Comparison of ENCODE assay signal across 7 mouse cellular contexts in genomic region chr11:97575638-97576037, GRCm38 (mm10). TPM values are rescaled to one million over a fixed set of nuclear protein-coding genes. Genes with fewer than 3 reads are reported as not detected.
DNase-seq lines count a peak whose midpoint lies in the region; ATAC-seq lines count a peak whose summit lies in the region.

No protein-coding gene starts in this region.

- peak; percentile 71 for ATAC-seq in intestine, embryonic 16.5 days
- ATAC-seq in limb, embryonic 11.5 days (ENCODE audit: insufficient number of reproducible peaks, low FRiP score, low TSS enrichment, low read depth), result 0 out of 2 replicates have a peak, but pooled peaks have one; percentile 48
- peak; percentile 57 for ATAC-seq in midbrain, embryonic 13.5 days

- H3K27me3 ChIP-seq in intestine, embryonic 16.5 days (replicated peaks; ENCODE audit: control insufficient read depth, insufficient read depth, low read length), result peaks cover 47% of the 10 kb centered on the region
- peaks cover 51% of the 10 kb centered on the region for H3K27me3 ChIP-seq in limb, embryonic 11.5 days (ENCODE audit: control insufficient read depth, insufficient read depth, low read length)
- 0 out of 2 replicates have a peak, but pooled peaks cover 13% of the 10 kb centered on the region for H3K27me3 ChIP-seq in midbrain, embryonic 13.5 days

- no peak overlapping the region for H3K27ac ChIP-seq in intestine, embryonic 16.5 days (ENCODE audit: low read length)
- no peak overlapping the region for H3K27ac ChIP-seq in limb, embryonic 11.5 days (replicated peaks; ENCODE audit: low read depth, low read length)
- peak overlapping the region; percentile 99 for H3K27ac ChIP-seq in midbrain, embryonic 13.5 days

- H3K9ac ChIP-seq in intestine, embryonic 16.5 days (ENCODE audit: low read depth, low read length), result peak overlapping the region; percentile 67
- H3K9ac ChIP-seq in limb, embryonic 11.5 days (ENCODE audit: low read length), result peak overlapping the region; percentile 71; the same call in 1 of the 2 replicates
- H3K9ac ChIP-seq in midbrain, embryonic 13.5 days (replicated peaks), result peak overlapping the region; percentile 97

- 1% methylated on average over 18 of the region's 18 CpGs for WGBS in intestine, embryonic 16.5 days
- 1% methylated on average over 16 of the region's 18 CpGs for WGBS in limb, embryonic 11.5 days
- WGBS in midbrain, embryonic 13.5 days, result 1% methylated on average over 18 of the region's 18 CpGs

- no peaks in the 10 kb centered on the region for H3K36me3 ChIP-seq in intestine, embryonic 16.5 days (ENCODE audit: control insufficient read depth, insufficient read depth, low read length)
- H3K36me3 ChIP-seq in limb, embryonic 11.5 days (ENCODE audit: control insufficient read depth, insufficient read depth, low read length), result no peaks in the 10 kb centered on the region
- no peaks in the 10 kb centered on the region for H3K36me3 ChIP-seq in midbrain, embryonic 13.5 days

- peaks cover 32% of the 10 kb centered on the region for H3K4me1 ChIP-seq in intestine, embryonic 16.5 days (ENCODE audit: control insufficient read depth, insufficient read depth, low read length)
- peaks cover 10% of the 10 kb centered on the region for H3K4me1 ChIP-seq in limb, embryonic 11.5 days (ENCODE audit: control insufficient read depth, insufficient read depth, low read length)
- H3K4me1 ChIP-seq in midbrain, embryonic 13.5 days (replicated peaks), result peaks cover 66% of the 10 kb centered on the region

- H3K4me3 ChIP-seq in intestine, embryonic 16.5 days (ENCODE audit: low read length), result peak overlapping the region; percentile 65
- peak overlapping the region; percentile 59 for H3K4me3 ChIP-seq in limb, embryonic 11.5 days (ENCODE audit: low read depth, low read length)
- peak overlapping the region; percentile 84 for H3K4me3 ChIP-seq in midbrain, embryonic 13.5 days (replicated peaks)

- DNase-seq in adrenal gland, adult 18-20 months (ENCODE audit: low spot score in 2 of 2), result peak; percentile 77 to 86
- peak; percentile 77 to 92 for DNase-seq in cerebellum, postnatal 4 days (ENCODE audit: low spot score in 2 of 2)
- DNase-seq in gastrocnemius, postnatal 4 days (ENCODE audit: low spot score in 2 of 2), result peak; percentile 55 to 63
- peak; percentile 94 for DNase-seq in limb, embryonic 11.5 days (ENCODE audit: low spot score)
- peak; percentile 50 to 84 for DNase-seq in spleen, postnatal 10 days (ENCODE audit: low spot score in 2 of 2)

- H3K9me3 ChIP-seq in intestine, embryonic 16.5 days (ENCODE audit: control insufficient read depth, low read length), result no peaks in the 10 kb centered on the region
- no peaks in the 10 kb centered on the region for H3K9me3 ChIP-seq in limb, embryonic 11.5 days (ENCODE audit: control insufficient read depth, low read length)
- H3K9me3 ChIP-seq in midbrain, embryonic 13.5 days, result no peaks in the 10 kb centered on the region

- H3K4me2 ChIP-seq in intestine, embryonic 16.5 days (ENCODE audit: low read depth, low read length), result peak overlapping the region; percentile 99
- peak overlapping the region; percentile 99 for H3K4me2 ChIP-seq in limb, embryonic 11.5 days (ENCODE audit: low read depth, severe bottlenecking)
- peak overlapping the region; percentile 96 for H3K4me2 ChIP-seq in midbrain, embryonic 13.5 days (replicated peaks)

RNA-seq across cellular contexts. Expression of gene Srcin1, which starts 0.3 kb away (rescaled TPM):
- total RNA-seq in adrenal gland, adult 18-20 months (2021), result 10 to 100 TPM; 11.4 to 12.3 TPM
- total RNA-seq in gastrocnemius, postnatal 4 days (2021), result 1 to 10 TPM; 1.3 to 1.7 TPM
- polyA plus RNA-seq in intestine, embryonic 16.5 days (2015; fragmentation: Nextera tagmentation; extraction: Ambion mirVana), result 0.10 and 0.12 TPM in 2 replicates
- 0.28 and 0.34 TPM in 2 replicates for polyA plus RNA-seq in limb, embryonic 11.5 days (2014; fragmentation: Nextera tagmentation; extraction: Ambion mirVana)
- polyA plus RNA-seq in midbrain, embryonic 13.5 days (2015; fragmentation: Nextera tagmentation; extraction: Ambion mirVana), result 7.0 and 8.5 TPM in 2 replicates

RNA-seq across cellular contexts. Expression of gene Epop, which starts 53.9 kb away (rescaled TPM):
- 1 to 10 TPM; 5.5 to 8.2 TPM for total RNA-seq in adrenal gland, adult 18-20 months (2021)
- total RNA-seq in gastrocnemius, postnatal 4 days (2021), result under 1 TPM; 0.47 to 0.76 TPM
- 1.1 and 1.3 TPM in 2 replicates for polyA plus RNA-seq in intestine, embryonic 16.5 days (2015; fragmentation: Nextera tagmentation; extraction: Ambion mirVana)
- 12.5 and 12.6 TPM in 2 replicates for polyA plus RNA-seq in limb, embryonic 11.5 days (2014; fragmentation: Nextera tagmentation; extraction: Ambion mirVana)
- polyA plus RNA-seq in midbrain, embryonic 13.5 days (2015; fragmentation: Nextera tagmentation; extraction: Ambion mirVana), result 3.0 and 4.2 TPM in 2 replicates
